In genomic region chr10:9846408-9846807, GRCm38 (mm10) we compare ENCODE assay signal across 23 mouse cellular contexts. TPM values are rescaled to one million over a fixed set of nuclear protein-coding genes. Genes with fewer than 3 reads are reported as not detected.
DNase-seq lines count a peak whose midpoint lies in the region; ATAC-seq lines count a peak whose summit lies in the region.
"Had no signal": no experiment of that assay in that cellular context is flagged by ENCODE, and none has a peak within 500 bp of the region (broad histone marks: within the 10 kb centered on the region; RNA-seq: fewer than 3 reads in every experiment).

No protein-coding gene starts in this region.

- H3K27me3 ChIP-seq in embryonic facial prominence, embryonic 11.5 days (ENCODE audit: control insufficient read depth, insufficient read depth, low read length): no peaks in the 10 kb centered on the region
- no peaks in the 10 kb centered on the region for H3K27me3 ChIP-seq in embryonic facial prominence, embryonic 10.5 days (replicated peaks; ENCODE audit: low read depth, poor library complexity, severe bottlenecking)
- no peaks in the 10 kb centered on the region for H3K27me3 ChIP-seq in hindbrain, embryonic 15.5 days
- H3K27me3 ChIP-seq in hindbrain, embryonic 11.5 days (ENCODE audit: control insufficient read depth, insufficient read depth, low read length): no peaks in the 10 kb centered on the region
- H3K27me3 ChIP-seq in midbrain, embryonic 13.5 days: no peaks in the 10 kb centered on the region
- no peaks in the 10 kb centered on the region for H3K27me3 ChIP-seq in midbrain, embryonic 10.5 days (ENCODE audit: low read depth, poor library complexity, severe bottlenecking)
- H3K27me3 ChIP-seq: kidney, embryonic 15.5 days; limb, embryonic 13.5 days; liver, embryonic 12.5 days; neural tube, embryonic 15.5 days; stomach, embryonic 15.5 days had no signal

- H3K36me3 ChIP-seq in embryonic facial prominence, embryonic 11.5 days (replicated peaks; ENCODE audit: control insufficient read depth, insufficient read depth, low read depth, low read length): no peaks in the 10 kb centered on the region
- H3K36me3 ChIP-seq in embryonic facial prominence, embryonic 10.5 days (replicated peaks): peaks cover 8% of the 10 kb centered on the region
- peaks cover 8% of the 10 kb centered on the region; the same call in 1 of the 2 replicates for H3K36me3 ChIP-seq in hindbrain, embryonic 15.5 days
- no peaks in the 10 kb centered on the region for H3K36me3 ChIP-seq in hindbrain, embryonic 11.5 days (ENCODE audit: control insufficient read depth, insufficient read depth, low read length)
- H3K36me3 ChIP-seq in midbrain, embryonic 13.5 days: peaks cover 8% of the 10 kb centered on the region
- peaks cover 9% of the 10 kb centered on the region for H3K36me3 ChIP-seq in midbrain, embryonic 10.5 days

- no peak overlapping the region for H3K4me3 ChIP-seq in embryonic facial prominence, embryonic 11.5 days (ENCODE audit: low read depth, low read length)
- H3K4me3 ChIP-seq in embryonic facial prominence, embryonic 10.5 days: no peak overlapping the region
- H3K4me3 ChIP-seq in hindbrain, embryonic 15.5 days: no peak overlapping the region
- no peak overlapping the region for H3K4me3 ChIP-seq in hindbrain, embryonic 11.5 days (ENCODE audit: low read depth, low read length)
- H3K4me3 ChIP-seq in midbrain, embryonic 13.5 days (replicated peaks): no peak overlapping the region
- no peak overlapping the region for H3K4me3 ChIP-seq in midbrain, embryonic 10.5 days
- H3K4me3 ChIP-seq: gastrocnemius, adult 2 months; heart, embryonic 10.5 days; kidney, embryonic 15.5 days; limb, embryonic 13.5 days; liver, embryonic 12.5 days; neural tube, embryonic 15.5 days; stomach, embryonic 15.5 days had no signal

- no peak overlapping the region for H3K4me2 ChIP-seq in embryonic facial prominence, embryonic 11.5 days (ENCODE audit: low read depth, low read length)
- no peak overlapping the region for H3K4me2 ChIP-seq in hindbrain, embryonic 15.5 days
- H3K4me2 ChIP-seq in hindbrain, embryonic 11.5 days (replicated peaks; ENCODE audit: low read depth, low read length): no peak overlapping the region
- no peak overlapping the region for H3K4me2 ChIP-seq in midbrain, embryonic 13.5 days (replicated peaks)
- H3K4me2 ChIP-seq: kidney, embryonic 15.5 days; limb, embryonic 13.5 days; liver, embryonic 12.5 days; lung, embryonic 14.5 days; neural tube, embryonic 15.5 days; stomach, embryonic 15.5 days had no signal

- 89% methylated on average over 4 of the region's 4 CpGs for WGBS in embryonic facial prominence, embryonic 11.5 days
- WGBS in embryonic facial prominence, embryonic 10.5 days: 94% methylated on average over 4 of the region's 4 CpGs
- WGBS in hindbrain, embryonic 15.5 days: 93% methylated on average over 4 of the region's 4 CpGs
- 91% methylated on average over 4 of the region's 4 CpGs for WGBS in hindbrain, embryonic 11.5 days
- WGBS in midbrain, embryonic 13.5 days: 96% methylated on average over 4 of the region's 4 CpGs
- WGBS in midbrain, embryonic 10.5 days: 97% methylated on average over 4 of the region's 4 CpGs

- no peaks in the 10 kb centered on the region for H3K4me1 ChIP-seq in embryonic facial prominence, embryonic 11.5 days (ENCODE audit: control insufficient read depth, insufficient read depth, low read length)
- no peaks in the 10 kb centered on the region for H3K4me1 ChIP-seq in embryonic facial prominence, embryonic 10.5 days
- no peaks in the 10 kb centered on the region for H3K4me1 ChIP-seq in hindbrain, embryonic 15.5 days (replicated peaks)
- H3K4me1 ChIP-seq in hindbrain, embryonic 11.5 days (replicated peaks; ENCODE audit: control insufficient read depth, insufficient read depth, low read length): no peaks in the 10 kb centered on the region
- no peaks in the 10 kb centered on the region for H3K4me1 ChIP-seq in midbrain, embryonic 13.5 days (replicated peaks)
- no peaks in the 10 kb centered on the region for H3K4me1 ChIP-seq in midbrain, embryonic 10.5 days
- H3K4me1 ChIP-seq: heart, embryonic 10.5 days; kidney, embryonic 15.5 days; limb, embryonic 13.5 days; liver, embryonic 12.5 days; neural tube, embryonic 15.5 days; stomach, embryonic 15.5 days had no signal

- H3K27ac ChIP-seq in embryonic facial prominence, embryonic 11.5 days (replicated peaks; ENCODE audit: low read depth, low read length): no peak overlapping the region
- no peak overlapping the region for H3K27ac ChIP-seq in embryonic facial prominence, embryonic 10.5 days (replicated peaks)
- H3K27ac ChIP-seq in hindbrain, embryonic 15.5 days (replicated peaks): no peak overlapping the region
- H3K27ac ChIP-seq in hindbrain, embryonic 11.5 days (ENCODE audit: low read depth, low read length): no peak overlapping the region
- H3K27ac ChIP-seq in midbrain, embryonic 13.5 days: no peak overlapping the region
- no peak overlapping the region for H3K27ac ChIP-seq in midbrain, embryonic 10.5 days (replicated peaks)
- H3K27ac ChIP-seq: gastrocnemius, adult 2 months; heart, embryonic 10.5 days; kidney, embryonic 15.5 days; limb, embryonic 13.5 days; liver, embryonic 12.5 days; neural tube, embryonic 15.5 days; stomach, embryonic 15.5 days had no signal

- peak; percentile 29; the same call in 1 of the 2 replicates for ATAC-seq in embryonic facial prominence, embryonic 11.5 days (replicated peaks; ENCODE audit: insufficient number of reproducible peaks, low FRiP score, low TSS enrichment, low read depth)
- 0 out of 2 replicates have a peak, but pooled peaks have one; percentile 38 for ATAC-seq in hindbrain, embryonic 15.5 days (ENCODE audit: low FRiP score, low read depth)
- no peak for ATAC-seq in hindbrain, embryonic 11.5 days (ENCODE audit: low FRiP score)
- ATAC-seq in midbrain, embryonic 13.5 days: 0 out of 2 replicates have a peak, but pooled peaks have one; percentile 27
- ATAC-seq: forebrain, embryonic 16.5 days; liver, embryonic 12.5 days had no signal

- no peak overlapping the region for H3K9ac ChIP-seq in embryonic facial prominence, embryonic 11.5 days (replicated peaks; ENCODE audit: low read length)
- H3K9ac ChIP-seq in hindbrain, embryonic 15.5 days: no peak overlapping the region
- H3K9ac ChIP-seq in hindbrain, embryonic 11.5 days (ENCODE audit: low read depth, low read length): no peak overlapping the region
- no peak overlapping the region for H3K9ac ChIP-seq in midbrain, embryonic 13.5 days (replicated peaks)
- H3K9ac ChIP-seq: kidney, embryonic 15.5 days; limb, embryonic 13.5 days; liver, embryonic 12.5 days; lung, embryonic 14.5 days; neural tube, embryonic 15.5 days; stomach, embryonic 15.5 days had no signal

- no peaks in the 10 kb centered on the region for H3K9me3 ChIP-seq in embryonic facial prominence, embryonic 11.5 days (replicated peaks; ENCODE audit: control insufficient read depth, low read length)
- H3K9me3 ChIP-seq in embryonic facial prominence, embryonic 10.5 days: 0 out of 2 replicates have a peak, but pooled peaks cover 3% of the 10 kb centered on the region
- no peaks in the 10 kb centered on the region for H3K9me3 ChIP-seq in hindbrain, embryonic 15.5 days
- no peaks in the 10 kb centered on the region for H3K9me3 ChIP-seq in hindbrain, embryonic 11.5 days (ENCODE audit: control insufficient read depth, low read length)
- no peaks in the 10 kb centered on the region for H3K9me3 ChIP-seq in midbrain, embryonic 13.5 days
- peaks cover 6% of the 10 kb centered on the region; the same call in 1 of the 2 replicates for H3K9me3 ChIP-seq in midbrain, embryonic 10.5 days (replicated peaks)
- H3K9me3 ChIP-seq: heart, embryonic 10.5 days; limb, embryonic 13.5 days; liver, embryonic 12.5 days; neural tube, embryonic 15.5 days; stomach, embryonic 15.5 days had no signal

- DNase-seq in embryonic facial prominence, embryonic 11.5 days (ENCODE audit: low spot score): no peak
- no peak for DNase-seq in embryonic facial prominence, embryonic 10.5 days (ENCODE audit: low spot score)
- DNase-seq in hindbrain, embryonic 11.5 days (ENCODE audit: low spot score): no peak
- DNase-seq in midbrain, embryonic 10.5 days (ENCODE audit: low spot score): no peak
- no peak for DNase-seq in thymus, adult 18-20 months
- DNase-seq: adrenal gland, postnatal 14 days; cerebellum, adult 8-10 months; gastrocnemius, adult 2 months; heart, postnatal 4 days; kidney, adult 11 months; kidney, postnatal 36 days; lung, embryonic 14.5 days; right cerebral cortex, adult 18-20 months; thymus, postnatal 36 days had no signal

RNA-seq across cellular contexts. Expression of gene Stxbp5, which starts 54.5 kb away (rescaled TPM):
- polyA plus RNA-seq in embryonic facial prominence, embryonic 11.5 days (2014; fragmentation: Nextera tagmentation; extraction: Ambion mirVana): 4.1 and 4.4 TPM in 2 replicates
- 3.8 and 4.0 TPM in 2 replicates for polyA plus RNA-seq in embryonic facial prominence, embryonic 10.5 days (2016; fragmentation: Nextera tagmentation; extraction: Ambion mirVana)
- 8.9 and 10.5 TPM in 2 replicates for polyA plus RNA-seq in hindbrain, embryonic 15.5 days (2015; fragmentation: Nextera tagmentation; extraction: Ambion mirVana)
- 6.1 and 7.6 TPM in 2 replicates for polyA plus RNA-seq in hindbrain, embryonic 11.5 days (2014; fragmentation: Nextera tagmentation; extraction: Ambion mirVana)
- 6.6 and 7.1 TPM in 2 replicates for polyA plus RNA-seq in midbrain, embryonic 13.5 days (2015; fragmentation: Nextera tagmentation; extraction: Ambion mirVana)
- polyA plus RNA-seq in midbrain, embryonic 10.5 days (2016; fragmentation: Nextera tagmentation; extraction: Ambion mirVana): 3.1 and 4.0 TPM in 2 replicates
